Mouse (Mus musculus) regulatory T cell (primary cell): Measurements from ENCODE around the gene Pdap1.
"Not testable (repeated sequence)": the region's sequence is repeated elsewhere in the genome, so short reads cannot be mapped to it uniquely, and the experiment has no call there.

Experiments
- in situ Hi-C: fragments of 300-600 bp; cut with MboI, MseI; formaldehyde crosslinking; loops from one replicate; pipeline ENCODE4 v1.15.1; 2025; ENCODE audit warnings: high pct_unique_total_duplicates

Gene Pdap1

DNA sequence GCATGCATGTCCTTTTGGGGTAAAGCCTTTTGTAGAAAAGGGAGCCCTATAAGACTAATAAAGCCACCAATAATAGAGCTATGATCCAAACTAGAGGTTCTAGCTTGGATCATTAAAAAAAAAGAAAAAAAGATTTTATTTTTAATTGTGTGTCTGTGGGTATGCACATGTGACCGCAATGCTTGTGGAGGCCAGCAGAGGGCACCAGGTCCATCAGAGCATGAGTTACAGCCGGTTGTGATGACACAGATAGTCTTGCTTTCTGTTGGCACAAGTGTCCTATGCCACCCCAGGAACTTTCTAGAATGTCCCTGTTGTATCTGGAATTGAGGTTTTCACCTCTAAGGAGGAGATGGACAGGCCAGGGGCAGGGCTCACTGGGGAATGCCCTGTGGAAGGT lies 20.7 kb downstream of the Pdap1 start:
- in situ Hi-C loops, result no loop called here

DNA sequence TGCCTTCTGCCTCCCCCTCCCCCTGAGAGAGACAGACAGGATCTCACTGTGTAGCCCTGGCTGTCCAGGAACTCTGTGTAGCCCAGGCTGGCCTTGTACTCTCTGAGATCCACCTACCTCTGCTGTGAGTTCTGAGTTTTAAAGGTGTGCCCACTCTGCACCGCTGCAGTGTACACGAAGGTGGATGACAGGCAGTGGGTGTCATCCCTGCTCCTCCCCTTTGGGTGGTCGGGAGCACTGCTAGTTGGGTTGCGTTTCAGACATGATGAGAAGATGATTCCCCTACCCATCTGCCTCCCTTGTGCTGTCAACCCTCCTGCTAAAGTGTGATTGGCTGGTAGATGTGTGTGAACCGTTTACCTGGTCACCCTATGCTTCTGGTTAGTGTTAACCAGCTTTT lies 21.6 kb downstream of the Pdap1 start:
- in situ Hi-C loops, result no loop called here

DNA sequence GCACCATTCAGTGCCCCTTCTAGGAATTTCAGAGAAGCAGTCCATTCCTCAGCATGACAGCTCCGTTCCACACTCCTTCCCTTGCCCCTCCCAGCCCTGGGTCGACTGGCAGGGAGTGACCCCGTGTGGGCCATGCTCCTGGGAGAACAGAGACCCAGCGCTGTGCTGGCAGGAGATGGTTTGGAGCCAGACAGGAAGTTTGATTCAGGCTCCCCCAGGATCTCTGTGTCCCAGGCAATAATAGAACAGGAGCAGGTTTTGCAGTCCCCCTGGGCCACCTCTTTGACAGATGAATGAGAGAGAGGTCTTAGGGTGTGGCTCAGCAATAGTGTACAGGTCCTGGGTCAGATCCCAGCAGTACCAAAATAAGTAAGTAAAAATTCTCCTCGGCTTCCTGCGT lies 22.0 kb downstream of the Pdap1 start:
- in situ Hi-C loops, result no loop called here

DNA sequence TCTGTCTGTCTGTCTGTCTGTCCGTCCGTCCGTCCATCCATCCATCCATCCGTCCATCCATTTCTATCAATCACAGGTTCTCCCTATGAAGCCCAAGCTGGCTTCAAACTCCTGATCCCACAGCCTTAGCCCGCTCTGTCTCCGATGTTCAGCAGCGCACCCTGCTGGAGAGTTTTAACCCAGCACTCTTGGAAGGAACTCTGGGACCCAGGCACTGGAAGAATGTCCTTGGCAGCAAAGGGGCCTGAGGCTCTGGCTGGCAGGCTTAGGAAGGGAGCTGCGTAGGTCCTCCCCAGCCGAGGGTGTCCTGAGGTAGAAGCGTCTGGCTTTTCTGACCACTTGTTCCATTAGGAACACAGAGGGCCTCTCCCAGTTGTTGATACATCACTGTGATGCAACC lies 23.1 kb downstream of the Pdap1 start:
- in situ Hi-C loops, result no loop called here

DNA sequence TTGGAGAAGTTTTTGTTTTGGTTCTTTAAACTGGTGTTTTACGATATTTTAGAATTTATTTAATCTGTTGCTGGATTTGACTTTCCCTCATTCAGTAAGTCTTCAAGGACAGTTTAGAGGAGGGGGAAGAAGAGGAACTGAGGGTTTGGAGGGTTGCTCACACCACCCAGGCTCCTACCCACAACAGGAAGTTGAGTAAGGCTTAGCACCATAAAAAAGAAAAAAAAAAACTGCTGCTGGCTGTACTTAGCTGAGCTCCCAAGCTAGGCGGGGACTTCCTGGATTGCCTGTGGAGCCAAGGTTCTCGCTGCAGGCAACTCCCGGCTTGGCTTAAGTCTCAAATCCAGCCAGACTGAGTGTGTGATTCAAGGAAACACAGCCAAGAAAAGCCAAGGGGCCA lies 23.7 kb downstream of the Pdap1 start:
- in situ Hi-C loops, result no loop called here

DNA sequence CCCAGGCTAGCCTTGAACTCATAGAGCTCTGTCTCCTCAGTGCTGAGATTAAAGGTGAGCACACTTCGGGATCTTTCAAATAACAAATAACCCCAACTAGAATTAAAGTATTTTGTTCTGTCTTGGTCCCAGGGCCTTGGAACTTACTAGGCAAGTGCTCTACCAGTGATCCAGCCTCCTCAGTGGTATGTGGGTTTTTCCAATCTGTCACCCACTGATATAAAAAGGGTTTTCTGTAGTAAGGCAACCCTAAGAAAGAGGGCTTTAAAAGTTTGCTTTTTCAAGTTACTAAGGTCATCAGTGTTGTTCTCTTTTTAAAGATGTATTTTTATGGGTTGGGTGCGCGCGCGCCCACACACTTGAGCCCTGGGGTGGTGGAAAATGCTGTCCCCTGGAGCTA lies 24.3 kb downstream of the Pdap1 start:
- in situ Hi-C loops, result no loop called here

DNA sequence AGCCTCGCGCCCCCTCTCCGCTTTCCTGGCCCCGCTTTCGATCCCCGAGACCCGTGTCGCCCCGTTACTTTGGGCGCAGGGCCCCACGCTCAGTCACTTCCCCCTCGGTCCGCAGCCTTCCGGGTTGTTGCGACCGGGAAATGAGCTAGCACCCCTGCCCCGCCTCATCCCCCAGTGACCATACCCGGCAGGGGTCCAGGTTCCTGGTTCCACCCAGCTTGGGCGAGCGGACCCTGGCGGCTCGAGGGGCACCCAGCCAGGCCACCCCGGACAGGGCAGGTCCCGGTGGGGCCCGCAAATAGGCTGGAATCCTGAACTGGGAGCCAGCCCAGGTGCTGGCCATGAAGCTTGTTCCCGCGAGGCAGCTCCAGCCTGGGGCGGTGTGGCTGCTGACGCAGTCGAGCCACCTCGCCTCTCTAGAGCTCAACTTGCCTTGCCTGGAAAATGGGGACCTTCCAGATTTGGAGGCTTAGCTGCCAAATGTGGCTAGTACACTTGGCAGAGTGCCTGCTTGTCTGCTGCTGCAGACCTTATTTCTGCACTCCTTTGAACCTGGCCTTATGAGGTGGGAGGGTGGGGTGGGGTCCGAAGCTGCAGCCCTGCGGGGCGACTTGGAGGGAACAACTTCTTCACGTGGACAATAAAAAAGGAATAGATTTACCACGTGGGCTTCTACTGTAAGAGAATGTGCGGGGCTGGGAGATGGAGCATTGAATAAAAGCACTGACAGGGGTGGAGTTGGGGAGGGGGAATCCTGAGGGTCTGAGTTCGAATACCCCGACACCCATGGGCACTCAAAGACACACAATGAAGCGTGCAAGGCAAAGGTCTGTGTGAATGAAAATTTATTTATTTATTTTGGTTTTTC lies 25.2 kb downstream of the Pdap1 start:
- in situ Hi-C loops, result no loop called here

DNA sequence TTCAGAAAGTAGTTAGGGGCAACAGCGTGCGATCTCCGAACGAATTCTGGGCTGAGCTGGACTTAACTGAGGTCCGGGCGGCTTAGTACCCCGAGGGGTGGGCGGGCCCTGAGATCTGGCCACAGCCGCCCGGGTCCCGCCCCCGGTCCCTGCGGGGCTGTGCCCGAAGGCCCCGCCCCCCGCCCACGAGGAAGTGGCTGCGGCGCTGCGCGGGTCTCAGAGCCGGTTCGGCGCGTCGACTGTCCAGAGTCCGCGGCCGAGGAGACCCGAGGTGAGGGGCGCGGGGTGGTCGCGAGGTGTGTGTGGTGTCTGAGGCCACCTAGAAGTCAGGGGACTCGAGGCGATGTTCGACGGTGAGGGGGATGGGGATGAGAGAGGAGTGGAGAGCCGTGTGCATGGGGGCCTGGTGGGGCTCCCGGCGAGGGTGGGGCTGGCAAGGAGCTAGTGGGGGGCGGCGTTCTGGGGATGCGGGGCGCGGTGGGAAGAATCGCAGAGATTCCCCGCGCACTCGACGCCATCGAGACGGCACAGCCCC lies 25.9 kb downstream of the Pdap1 start, which contains the start of gene Arpc1b:
Gene Arpc1b, plus strand, starts transcription at position 145 of the 535 bp plus-strand sequence.
- in situ Hi-C loops, result no loop called here

DNA sequence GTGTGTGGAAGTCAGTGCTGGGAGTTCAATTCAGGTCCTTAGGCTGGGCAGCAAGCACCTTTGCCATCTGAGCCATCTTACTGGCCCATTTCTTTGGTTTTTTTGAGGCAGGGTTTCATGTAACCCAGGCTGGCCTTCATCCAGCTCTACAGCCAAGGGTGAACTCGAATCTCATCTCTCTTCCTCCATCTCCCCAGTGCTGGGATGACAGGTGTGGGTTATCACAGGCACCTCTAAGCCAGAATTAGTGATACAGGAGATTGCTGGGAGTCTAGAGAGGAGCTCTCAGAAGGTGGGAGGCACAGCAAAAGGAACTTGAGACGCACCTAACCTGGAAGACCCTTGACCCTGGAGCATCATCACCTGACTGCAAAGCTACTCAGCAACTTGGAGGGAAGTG lies 26.6 kb downstream of the Pdap1 start:
- in situ Hi-C loops, result no loop called here

DNA sequence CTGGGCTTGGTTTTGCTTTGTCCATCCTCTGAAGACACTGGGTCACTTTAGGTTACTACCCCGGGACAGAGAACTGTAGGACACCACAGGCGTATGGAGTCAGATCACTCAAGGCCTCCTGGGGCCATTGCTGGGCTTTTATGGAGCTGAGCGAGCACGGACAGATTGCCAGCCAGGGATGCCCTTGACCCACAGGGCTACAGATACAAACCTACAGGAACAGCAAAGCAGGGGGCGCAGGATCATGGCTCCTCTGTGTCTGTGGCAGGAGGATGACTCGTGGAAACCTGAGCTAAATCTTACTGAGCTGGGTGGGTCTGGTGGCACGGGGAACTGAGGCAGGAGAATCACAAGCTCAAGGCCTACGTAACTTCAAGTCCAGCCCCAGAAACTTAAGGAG lies 27.5 kb downstream of the Pdap1 start:
- in situ Hi-C loops, result no loop called here

DNA sequence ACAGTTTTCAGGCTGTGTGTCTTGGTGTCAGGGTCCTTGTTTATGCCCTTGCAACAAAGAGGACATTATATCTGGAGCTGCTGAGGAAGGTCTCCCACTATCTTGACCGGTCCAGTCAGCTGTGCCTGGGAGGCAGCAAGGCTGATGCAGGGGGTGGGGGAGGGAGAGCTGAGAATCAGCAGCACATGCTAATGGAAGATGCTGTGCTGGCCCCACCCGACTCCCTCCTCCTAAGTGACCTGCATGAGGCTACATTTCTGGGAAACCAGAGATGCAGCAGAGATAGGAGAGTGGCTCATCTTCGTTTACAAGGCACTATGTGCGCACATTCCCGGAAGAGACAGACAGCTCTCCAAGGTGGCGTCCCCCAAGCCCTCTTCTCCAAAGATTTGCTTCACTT lies 29.6 kb downstream of the Pdap1 start:
- in situ Hi-C loops, result no loop called here

DNA sequence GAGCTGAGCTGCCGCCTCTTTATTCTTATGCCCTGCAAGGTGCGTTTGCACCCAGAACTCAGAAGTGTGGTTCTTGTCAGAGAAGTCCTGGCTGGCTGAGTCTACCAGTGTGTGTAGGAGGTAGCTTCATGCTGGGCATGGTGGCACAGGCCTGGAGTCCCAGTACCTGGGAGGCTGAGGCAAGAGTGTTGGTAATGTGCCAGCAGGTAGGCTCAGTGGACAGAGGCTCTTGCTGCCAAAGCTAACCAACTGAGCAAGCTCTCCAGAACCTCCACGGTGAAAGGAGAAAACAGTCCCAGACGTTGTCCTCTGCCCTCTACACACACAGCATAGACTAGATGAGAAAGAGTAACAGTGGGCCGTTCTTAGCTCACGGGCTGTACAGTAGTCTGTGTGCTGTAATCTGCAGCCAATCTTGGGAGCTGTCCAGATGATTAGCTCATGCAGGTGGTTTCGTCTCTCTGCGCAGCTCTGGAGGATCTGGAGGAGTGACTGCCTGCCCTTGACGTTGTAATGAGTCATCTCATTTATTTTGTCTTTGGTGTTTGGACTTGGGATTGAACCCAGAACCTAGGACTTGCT lies 34.3 kb downstream of the Pdap1 start:
- in situ Hi-C loops, result no loop called here

DNA sequence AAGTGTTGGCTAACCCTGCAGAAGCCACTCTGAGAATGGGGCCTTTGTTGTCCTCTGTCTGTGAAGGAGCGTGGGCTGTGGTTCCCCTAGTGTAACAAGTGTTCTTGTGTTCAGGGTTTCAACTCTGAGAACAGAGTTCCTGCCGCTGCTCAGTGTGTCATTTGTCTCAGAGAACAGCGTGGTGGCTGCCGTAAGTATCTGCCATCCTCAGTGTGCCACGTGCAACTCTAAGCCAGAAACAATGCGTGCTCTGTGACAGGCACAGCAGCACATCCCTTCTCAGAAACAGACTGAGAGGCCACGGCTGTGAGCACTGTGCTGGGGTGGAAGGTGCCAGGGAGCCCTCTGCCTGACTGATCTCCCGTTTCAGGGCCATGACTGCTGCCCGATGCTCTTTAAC lies 35.7 kb downstream of the Pdap1 start:
- in situ Hi-C loops, result no loop called here

DNA sequence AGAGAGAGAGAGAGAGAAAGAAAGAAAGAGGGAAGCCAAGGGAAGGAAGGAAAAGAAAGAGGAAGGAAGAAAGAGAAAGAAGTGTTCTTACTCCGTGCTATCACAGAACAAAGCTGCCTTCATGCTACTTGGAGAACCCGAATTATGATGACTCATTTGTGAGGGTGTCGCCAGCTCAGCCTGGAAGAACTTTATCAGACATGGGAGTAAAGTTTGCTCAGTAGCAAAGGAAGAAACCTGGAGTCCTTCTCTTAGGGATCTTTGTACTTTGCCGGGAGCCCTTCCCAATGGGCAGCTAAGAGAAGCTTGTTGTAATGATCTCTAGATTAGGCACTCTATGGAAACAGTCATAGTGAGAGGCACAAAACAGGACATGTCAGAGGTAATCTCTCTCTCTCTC lies 37.3 kb downstream of the Pdap1 start:
- in situ Hi-C loops, result no loop called here

DNA sequence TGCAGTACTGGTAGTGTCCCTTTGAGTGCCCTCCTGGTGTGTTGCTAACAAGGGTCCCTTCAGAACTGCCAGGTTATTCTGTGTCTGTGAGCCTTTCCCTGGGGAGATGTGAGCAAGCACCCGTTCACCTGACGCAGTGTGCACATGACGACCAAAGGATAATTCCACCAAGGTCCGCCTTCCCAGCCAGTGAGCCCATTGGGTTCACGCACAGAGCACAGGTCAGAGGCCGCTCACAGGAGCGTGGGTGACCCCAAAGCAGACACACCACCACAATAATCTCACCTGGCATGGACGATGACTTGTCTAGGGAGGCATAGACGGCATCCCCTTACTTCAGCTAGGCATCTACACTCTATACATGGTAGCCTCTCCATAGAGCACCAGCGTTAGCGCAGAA lies 38.6 kb downstream of the Pdap1 start:
- in situ Hi-C loops, result not testable (repeated sequence)

DNA sequence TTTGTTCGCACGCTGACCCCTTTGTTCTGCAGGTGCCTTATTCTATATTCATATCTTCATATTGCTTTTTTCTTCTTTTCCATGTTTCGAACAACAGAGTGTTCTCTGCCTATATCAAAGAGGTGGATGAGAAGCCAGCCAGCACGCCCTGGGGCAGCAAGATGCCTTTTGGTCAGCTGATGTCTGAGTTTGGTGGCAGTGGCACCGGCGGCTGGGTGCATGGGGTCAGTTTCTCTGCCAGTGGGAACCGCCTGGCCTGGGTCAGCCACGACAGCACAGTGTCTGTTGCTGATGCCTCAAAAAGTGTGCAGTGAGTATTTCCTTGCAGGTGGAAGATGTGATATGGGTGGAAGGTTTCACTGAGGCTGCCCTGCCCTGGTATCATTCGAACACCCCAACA lies 39.1 kb downstream of the Pdap1 start:
- in situ Hi-C loops, result no loop called here

DNA sequence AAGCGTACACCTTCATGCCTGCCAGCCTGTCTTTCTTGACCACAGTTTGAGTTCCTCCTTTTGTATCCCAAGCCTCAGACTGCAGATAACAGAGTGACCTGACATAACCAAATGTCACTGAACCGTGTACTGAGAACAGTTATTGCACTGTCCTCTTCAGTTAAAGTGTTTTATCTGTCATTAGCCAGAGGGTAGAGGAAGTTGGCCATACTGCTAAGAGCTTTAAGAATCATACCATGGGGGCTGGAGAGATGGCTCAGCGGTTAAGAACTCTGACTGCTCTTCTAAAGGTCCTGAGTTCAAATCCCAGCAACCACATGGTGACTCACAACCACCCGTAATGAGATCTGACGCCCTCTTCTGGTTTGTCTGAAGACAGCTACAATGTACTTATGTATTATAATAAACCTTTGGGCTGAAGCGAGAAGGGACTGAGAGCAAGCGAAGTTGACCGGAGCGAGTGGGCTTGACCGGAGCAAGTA lies 41.7 kb downstream of the Pdap1 start:
- in situ Hi-C loops, result loop anchor here (10.0 kb wide), 2 partner anchors 314 to 1594 kb away; no protein-coding TSS in a partner anchor

DNA sequence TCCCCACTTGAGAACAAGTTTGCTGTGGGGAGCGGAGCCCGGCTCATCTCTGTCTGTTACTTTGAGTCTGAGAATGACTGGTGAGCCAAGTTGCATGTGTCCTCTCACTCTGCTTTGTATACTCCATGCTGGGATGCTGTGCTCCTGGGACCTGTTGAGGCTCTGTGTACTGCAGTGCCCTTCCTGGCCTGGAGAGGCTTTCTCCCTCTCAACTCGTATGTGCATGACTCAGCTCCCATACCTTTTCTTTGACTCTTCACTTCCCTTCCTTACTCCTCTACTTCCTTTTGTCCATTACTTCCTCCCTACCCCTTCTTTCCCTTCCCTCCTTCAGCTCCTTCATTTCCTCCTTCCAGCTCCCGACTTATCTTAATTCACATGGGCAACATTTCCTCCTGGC lies 43.8 kb downstream of the Pdap1 start:
- in situ Hi-C loops, result loop anchor here (10.0 kb wide), 2 partner anchors 311 to 1591 kb away; no protein-coding TSS in a partner anchor

DNA sequence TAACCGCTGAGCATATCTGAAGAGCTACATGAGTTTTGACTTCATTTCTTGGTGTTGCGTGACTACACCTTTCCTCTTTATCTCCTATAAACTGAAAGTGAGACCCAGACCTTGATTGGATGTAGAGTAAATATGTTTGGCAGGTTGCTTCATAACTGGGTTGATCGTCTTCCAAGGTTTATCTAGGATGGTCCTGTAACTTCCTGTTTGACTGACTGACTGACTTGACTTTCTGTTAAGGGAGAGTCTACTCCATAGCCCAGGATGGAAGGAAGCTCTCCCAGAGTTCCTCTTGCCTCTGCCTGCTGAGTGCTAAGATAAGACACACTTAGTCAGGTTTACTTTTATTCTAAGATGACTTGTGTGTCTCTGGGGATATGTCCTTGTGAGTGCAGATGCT lies 50.2 kb downstream of the Pdap1 start:
- in situ Hi-C loops, result loop anchor here (10.0 kb wide), 2 partner anchors 305 to 1585 kb away; no protein-coding TSS in a partner anchor

DNA sequence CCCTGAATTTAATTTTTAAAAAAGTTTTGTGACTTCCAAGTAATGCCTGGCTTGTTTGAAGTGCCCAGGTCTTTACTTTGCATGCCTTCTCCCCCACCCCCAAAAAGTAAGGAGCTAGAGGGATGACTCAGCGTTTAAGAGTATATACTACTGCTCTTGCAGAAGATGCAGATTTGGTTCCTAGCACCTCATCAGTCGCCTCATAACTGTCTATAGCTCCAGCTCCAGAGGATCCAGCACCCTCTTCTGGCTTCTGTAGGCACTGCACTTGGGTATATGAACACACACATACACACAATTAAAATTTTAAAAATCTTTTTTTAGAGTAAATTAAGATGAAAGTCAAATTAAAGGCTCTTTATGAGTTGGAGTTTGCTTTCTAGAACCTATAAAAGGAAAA lies 51.9 kb downstream of the Pdap1 start:
- in situ Hi-C loops, result no loop called here

DNA sequence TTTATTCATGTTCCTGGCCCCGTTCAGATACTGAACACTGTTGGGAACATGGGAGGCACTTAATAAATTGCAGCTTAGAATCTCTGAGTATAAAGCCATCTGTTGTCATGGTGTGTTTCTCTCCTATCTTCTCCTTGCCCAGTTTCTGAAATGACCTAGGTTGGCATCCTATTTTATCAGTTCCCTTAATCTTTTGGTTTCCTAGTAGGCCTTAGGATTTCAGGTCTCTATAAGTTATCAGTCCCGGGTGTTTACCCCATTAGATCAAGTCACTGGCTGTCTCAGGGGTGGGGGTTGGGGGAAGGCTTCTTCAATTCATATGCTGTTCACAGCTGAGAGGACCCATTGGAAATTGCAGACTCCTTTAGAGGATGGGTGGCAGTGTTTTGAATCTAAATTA lies 55.2 kb downstream of the Pdap1 start:
- in situ Hi-C loops, result no loop called here

DNA sequence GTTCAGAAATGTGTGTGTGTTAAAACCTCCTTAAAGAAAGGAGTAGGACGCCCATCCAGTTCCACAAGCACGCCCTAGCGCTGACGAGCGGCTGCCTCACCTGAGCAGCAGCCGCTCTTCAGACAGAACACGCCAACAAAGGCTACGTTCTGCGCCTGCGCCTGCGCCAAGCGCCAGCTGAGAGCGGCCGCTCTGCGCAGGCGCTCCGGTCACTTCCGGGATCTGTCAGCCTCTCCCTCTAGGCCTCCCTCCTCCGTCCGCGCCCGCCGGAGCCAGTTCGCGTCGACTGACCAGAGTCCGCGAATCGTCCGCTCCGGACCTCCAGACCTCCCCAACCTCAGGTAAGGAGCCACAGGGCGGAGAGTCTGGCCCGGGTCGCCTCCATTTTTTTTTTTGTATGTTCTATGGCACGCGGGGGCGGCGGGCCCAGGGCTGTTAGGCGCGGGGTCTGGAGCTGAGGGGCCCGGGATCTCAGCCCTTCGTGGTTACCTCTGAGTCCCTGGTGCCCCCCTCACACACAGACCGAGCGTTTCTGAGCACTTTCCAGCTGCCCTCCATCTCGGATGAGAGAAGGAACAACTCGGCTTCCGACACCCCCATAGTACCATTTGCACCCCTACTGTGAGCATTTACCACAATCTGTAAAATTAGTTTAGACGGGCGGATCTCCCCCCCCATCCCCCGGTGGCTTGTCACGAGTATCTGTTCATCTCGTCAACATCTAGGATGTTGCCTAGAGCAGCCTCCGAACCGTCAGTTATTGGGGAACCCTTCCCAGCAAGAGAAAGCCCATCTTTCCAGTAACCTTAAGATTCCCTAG lies 56.2 kb downstream of the Pdap1 start, which contains the start of the genes Arpc1a and Kpna7:
Gene Arpc1a, plus strand, starts transcription at position 199 of the 820 bp plus-strand sequence.
Gene Kpna7, minus strand, starts transcription at position 399 of the 820 bp plus-strand sequence.
- in situ Hi-C loops, result no loop called here
